Mouse (Mus musculus): ENCODE measurements at regions not wholly inside any gene's neighbourhood (a gene's known extent, or its start where the extent isn't known, plus 50 kb on each side); places are given as distances from the start of the nearest gene placed in this dataset.
A peak's percentile ranks its signal among the peaks of the same experiment; 100 is the strongest.

GRCm38 (mm10) chr7:116808475-116808874, 304.3 kb downstream of the Nucb2 start:
- Histone ChIP-seq H3K4me1 (replicated peaks; ENCODE audit: control insufficient read depth, insufficient read depth, low read length) (peaks cover 8% of the 10 kb centered on the region), H3K27ac (ENCODE audit: low read length) (no peak overlapping the region), H3K36me3 (ENCODE audit: control insufficient read depth, insufficient read depth) (no peaks in the 10 kb centered on the region), H3K4me3 (replicated peaks; ENCODE audit: low read length) (no peak overlapping the region), H3K27me3 (replicated peaks; ENCODE audit: control insufficient read depth, insufficient read depth, low read length) (no peaks in the 10 kb centered on the region), H3K9ac (replicated peaks; ENCODE audit: low read depth, low read length) (no peak overlapping the region), H3K9me3 (ENCODE audit: control insufficient read depth, low read length) (no peaks in the 10 kb centered on the region), H3K4me2 (ENCODE audit: low read length) (no peak overlapping the region)
- WGBS, result 7% methylated on average over 3 of the region's 3 CpGs
- peak; percentile 38; the same call in 1 of the 2 replicates for ATAC-seq

DNA sequence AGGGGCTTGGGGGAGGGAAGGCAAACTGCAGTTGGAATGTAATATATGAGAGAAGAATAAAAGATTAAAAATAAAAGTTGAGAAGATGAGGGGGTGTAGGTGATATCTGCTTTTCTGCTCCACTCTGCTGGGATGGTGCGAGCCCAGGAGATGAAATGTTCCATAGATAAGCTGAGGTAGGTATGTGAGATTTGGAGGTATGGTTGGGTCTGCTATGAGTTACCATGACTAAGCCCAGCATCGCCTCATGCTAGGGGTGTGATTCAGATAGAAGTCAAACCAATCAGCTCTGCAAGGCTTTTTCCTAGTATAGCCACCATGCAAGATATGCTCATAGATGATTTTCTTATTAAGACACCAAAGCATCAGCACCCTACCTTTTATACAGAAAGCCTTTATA, 312.3 kb downstream of the Nucb2 start:
- no peak for ATAC-seq
- peaks cover 4% of the 10 kb centered on the region for H3K4me1 ChIP-seq (replicated peaks; ENCODE audit: control insufficient read depth, insufficient read depth, low read length)
- H3K4me3 ChIP-seq (replicated peaks; ENCODE audit: low read length), result no peak overlapping the region
- no peak overlapping the region for H3K9ac ChIP-seq (replicated peaks; ENCODE audit: low read depth, low read length)
- H3K4me2 ChIP-seq (ENCODE audit: low read length), result no peak overlapping the region
- H3K27ac ChIP-seq (ENCODE audit: low read length), result no peak overlapping the region
- no peaks in the 10 kb centered on the region for H3K27me3 ChIP-seq (replicated peaks; ENCODE audit: control insufficient read depth, insufficient read depth, low read length)
- no peaks in the 10 kb centered on the region for H3K9me3 ChIP-seq (ENCODE audit: control insufficient read depth, low read length)
- 95% methylated on average over 2 of the region's 2 CpGs for WGBS
- no peaks in the 10 kb centered on the region for H3K36me3 ChIP-seq (ENCODE audit: control insufficient read depth, insufficient read depth)

DNA sequence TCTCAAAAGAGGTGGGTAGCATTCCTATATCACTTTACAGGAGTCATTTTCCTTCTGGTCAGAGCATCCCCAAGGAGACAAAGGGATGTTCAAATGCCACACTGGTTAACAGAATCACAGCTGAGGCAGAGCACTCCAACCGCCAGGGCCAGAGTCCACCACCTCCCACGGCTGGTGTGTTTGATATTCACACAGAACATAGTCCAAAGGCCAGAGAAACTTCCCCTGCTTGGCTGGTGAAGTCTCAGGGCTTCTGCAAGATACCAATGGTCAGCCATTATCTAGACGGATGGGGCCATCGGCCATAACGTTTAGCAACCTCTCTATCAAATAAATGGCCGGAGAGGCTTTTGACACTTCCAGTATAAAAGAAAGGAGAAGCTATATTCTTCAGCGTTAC, 313.8 kb downstream of the Nucb2 start:
- Histone ChIP-seq H3K9me3 (ENCODE audit: control insufficient read depth, low read length) (no peaks in the 10 kb centered on the region), H3K4me2 (ENCODE audit: low read length) (no peak overlapping the region), H3K9ac (replicated peaks; ENCODE audit: low read depth, low read length) (no peak overlapping the region), H3K36me3 (ENCODE audit: control insufficient read depth, insufficient read depth) (no peaks in the 10 kb centered on the region), H3K27ac (ENCODE audit: low read length) (no peak overlapping the region), H3K4me3 (replicated peaks; ENCODE audit: low read length) (no peak overlapping the region), H3K27me3 (replicated peaks; ENCODE audit: control insufficient read depth, insufficient read depth, low read length) (no peaks in the 10 kb centered on the region), H3K4me1 (replicated peaks; ENCODE audit: control insufficient read depth, insufficient read depth, low read length) (peaks cover 4% of the 10 kb centered on the region)
- no peak for ATAC-seq
- WGBS, result 90% methylated on average over 7 of the region's 7 CpGs

- no peak overlapping the region for H3K27ac ChIP-seq (ENCODE audit: low read length)
- WGBS, result 64% methylated on average over 5 of the region's 5 CpGs
- H3K4me3 ChIP-seq (replicated peaks; ENCODE audit: low read length), result no peak overlapping the region
- no peaks in the 10 kb centered on the region for H3K27me3 ChIP-seq (replicated peaks; ENCODE audit: control insufficient read depth, insufficient read depth, low read length)
- no peaks in the 10 kb centered on the region for H3K9me3 ChIP-seq (ENCODE audit: control insufficient read depth, low read length)
- H3K4me1 ChIP-seq (replicated peaks; ENCODE audit: control insufficient read depth, insufficient read depth, low read length), result peaks cover 4% of the 10 kb centered on the region
- no peak overlapping the region for H3K9ac ChIP-seq (replicated peaks; ENCODE audit: low read depth, low read length)
- ATAC-seq, result no peak
- H3K36me3 ChIP-seq (ENCODE audit: control insufficient read depth, insufficient read depth), result no peaks in the 10 kb centered on the region
- no peak overlapping the region for H3K4me2 ChIP-seq (ENCODE audit: low read length)
Measured at GRCm38 (mm10) chr7:116820613-116821012, 316.4 kb downstream of the Nucb2 start.

- no peak overlapping the region for H3K4me3 ChIP-seq (replicated peaks; ENCODE audit: low read length)
- no peaks in the 10 kb centered on the region for H3K4me1 ChIP-seq (replicated peaks; ENCODE audit: control insufficient read depth, insufficient read depth, low read length)
- no peaks in the 10 kb centered on the region for H3K36me3 ChIP-seq (ENCODE audit: control insufficient read depth, insufficient read depth)
- H3K9me3 ChIP-seq (ENCODE audit: control insufficient read depth, low read length), result no peaks in the 10 kb centered on the region
- H3K9ac ChIP-seq (replicated peaks; ENCODE audit: low read depth, low read length), result no peak overlapping the region
- H3K4me2 ChIP-seq (ENCODE audit: low read length), result no peak overlapping the region
- WGBS, result 69% methylated on average over 3 of the region's 3 CpGs
- ATAC-seq, result no peak
- H3K27ac ChIP-seq (ENCODE audit: low read length), result no peak overlapping the region
- no peaks in the 10 kb centered on the region for H3K27me3 ChIP-seq (replicated peaks; ENCODE audit: control insufficient read depth, insufficient read depth, low read length)
Measured at GRCm38 (mm10) chr7:116842894-116843293, 338.7 kb downstream of the Nucb2 start.

GRCm38 (mm10) chr7:116847846-116848730, 343.9 kb downstream of the Nucb2 start:
- Histone ChIP-seq H3K9me3 (ENCODE audit: control insufficient read depth, low read length) (no peaks in the 10 kb centered on the region), H3K4me2 (ENCODE audit: low read length) (no peak overlapping the region), H3K4me3 (replicated peaks; ENCODE audit: low read length) (no peak overlapping the region), H3K27ac (ENCODE audit: low read length) (no peak overlapping the region), H3K36me3 (ENCODE audit: control insufficient read depth, insufficient read depth) (no peaks in the 10 kb centered on the region), H3K4me1 (replicated peaks; ENCODE audit: control insufficient read depth, insufficient read depth, low read length) (no peaks in the 10 kb centered on the region), H3K27me3 (replicated peaks; ENCODE audit: control insufficient read depth, insufficient read depth, low read length) (no peaks in the 10 kb centered on the region), H3K9ac (replicated peaks; ENCODE audit: low read depth, low read length) (no peak overlapping the region)
- WGBS, result 48% methylated on average over 17 of the region's 17 CpGs
- ATAC-seq, result no peak

DNA sequence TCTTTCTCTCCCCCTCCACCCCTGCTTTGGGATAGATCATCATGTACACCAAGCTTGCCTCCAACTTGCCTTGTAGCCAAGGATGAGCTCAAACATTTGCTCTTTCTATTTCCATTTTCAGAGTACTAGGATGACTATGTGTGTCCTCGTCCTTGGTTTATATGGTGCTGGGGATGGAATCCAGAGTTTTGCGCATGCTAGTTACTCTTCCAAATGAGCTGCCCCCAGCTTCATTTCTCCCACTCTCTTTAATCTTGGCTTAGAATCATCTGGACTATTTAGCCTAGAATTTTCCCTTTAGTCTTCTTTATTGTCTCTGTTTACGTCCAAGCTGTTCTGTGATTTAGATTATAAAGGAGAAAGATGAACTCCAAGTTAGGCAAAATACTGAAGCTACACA, 349.2 kb downstream of the Nucb2 start:
- Histone ChIP-seq H3K36me3 (ENCODE audit: control insufficient read depth, insufficient read depth) (no peaks in the 10 kb centered on the region), H3K27ac (ENCODE audit: low read length) (no peak overlapping the region), H3K4me3 (replicated peaks; ENCODE audit: low read length) (no peak overlapping the region), H3K27me3 (replicated peaks; ENCODE audit: control insufficient read depth, insufficient read depth, low read length) (no peaks in the 10 kb centered on the region), H3K9ac (replicated peaks; ENCODE audit: low read depth, low read length) (no peak overlapping the region), H3K4me2 (ENCODE audit: low read length) (no peak overlapping the region), H3K9me3 (ENCODE audit: control insufficient read depth, low read length) (no peaks in the 10 kb centered on the region), H3K4me1 (replicated peaks; ENCODE audit: control insufficient read depth, insufficient read depth, low read length) (no peaks in the 10 kb centered on the region)
- no peak for ATAC-seq
- 90% methylated on average over 3 of the region's 3 CpGs for WGBS

- Histone ChIP-seq H3K27ac (ENCODE audit: low read length) (no peak overlapping the region), H3K4me3 (replicated peaks; ENCODE audit: low read length) (no peak overlapping the region), H3K9ac (replicated peaks; ENCODE audit: low read depth, low read length) (no peak overlapping the region), H3K9me3 (ENCODE audit: control insufficient read depth, low read length) (no peaks in the 10 kb centered on the region), H3K36me3 (ENCODE audit: control insufficient read depth, insufficient read depth) (no peaks in the 10 kb centered on the region), H3K4me1 (replicated peaks; ENCODE audit: control insufficient read depth, insufficient read depth, low read length) (no peaks in the 10 kb centered on the region), H3K27me3 (replicated peaks; ENCODE audit: control insufficient read depth, insufficient read depth, low read length) (no peaks in the 10 kb centered on the region), H3K4me2 (ENCODE audit: low read length) (no peak overlapping the region)
- no peak for ATAC-seq
- WGBS, result 84% methylated on average over 5 of the region's 5 CpGs
Measured at GRCm38 (mm10) chr7:116857141-116857540, 353.0 kb downstream of the Nucb2 start.

DNA sequence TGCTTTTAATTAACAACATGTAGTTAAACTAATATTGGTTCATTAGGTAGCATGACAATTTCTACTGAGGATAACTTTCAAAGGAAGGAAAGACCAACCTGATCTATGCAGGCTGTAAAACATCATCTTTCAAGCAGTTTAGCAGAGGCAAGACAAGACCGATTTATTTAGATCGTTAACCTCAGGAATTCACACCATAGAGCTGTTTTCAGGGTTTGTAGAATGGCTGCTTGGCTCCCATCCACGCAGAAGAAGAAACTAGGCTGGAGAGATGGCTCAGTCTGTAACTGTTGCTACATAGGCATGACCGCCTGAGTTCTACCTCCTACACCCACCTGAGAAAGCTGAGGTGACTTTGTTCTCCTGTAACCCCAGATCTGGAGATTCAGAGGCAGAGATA, 353.6 kb downstream of the Nucb2 start:
- Histone ChIP-seq H3K4me3 (replicated peaks; ENCODE audit: low read length) (no peak overlapping the region), H3K27me3 (replicated peaks; ENCODE audit: control insufficient read depth, insufficient read depth, low read length) (no peaks in the 10 kb centered on the region), H3K9ac (replicated peaks; ENCODE audit: low read depth, low read length) (no peak overlapping the region), H3K4me1 (replicated peaks; ENCODE audit: control insufficient read depth, insufficient read depth, low read length) (no peaks in the 10 kb centered on the region), H3K36me3 (ENCODE audit: control insufficient read depth, insufficient read depth) (no peaks in the 10 kb centered on the region), H3K27ac (ENCODE audit: low read length) (no peak overlapping the region), H3K9me3 (ENCODE audit: control insufficient read depth, low read length) (no peaks in the 10 kb centered on the region), H3K4me2 (ENCODE audit: low read length) (no peak overlapping the region)
- WGBS, result 62% methylated on average over 4 of the region's 4 CpGs
- ATAC-seq, result no peak
